Mouse (Mus musculus): ENCODE data around the gene Dnah2. TPM values are rescaled to one million over a fixed set of nuclear protein-coding genes. Genes with fewer than 3 reads are reported as not detected.

Gene Dnah2
- total RNA-seq, 2 experiments from 2014 or later: 3.9 to 4.3 TPM

- peak; percentile 84 to 93 for DNase-seq (ENCODE audit: low spot score in 2 of 2)
Observed at GRCm38 (mm10) chr11:69408541-69409377, 140.2 kb downstream of the Dnah2 start.

GRCm38 (mm10) chr11:69407724-69408004, 141.2 kb downstream of the Dnah2 start:
- DNase-seq (ENCODE audit: low spot score in 2 of 2): no peak

- no peak for DNase-seq (ENCODE audit: low spot score in 2 of 2)
Observed at GRCm38 (mm10) chr11:69406867-69407723, 141.8 kb downstream of the Dnah2 start.

GRCm38 (mm10) chr11:69406282-69406681, 142.6 kb downstream of the Dnah2 start:
- DNase-seq (ENCODE audit: low spot score in 2 of 2): no peak

GRCm38 (mm10) chr11:69405397-69406200, 143.3 kb downstream of the Dnah2 start:
- DNase-seq (ENCODE audit: low spot score in 2 of 2): no peak

GRCm38 (mm10) chr11:69404595-69405396, 144.1 kb downstream of the Dnah2 start:
- DNase-seq (ENCODE audit: low spot score in 2 of 2): no peak

GRCm38 (mm10) chr11:69403691-69404594, 145.0 kb downstream of the Dnah2 start:
- no peak for DNase-seq (ENCODE audit: low spot score in 2 of 2)

- no peak for DNase-seq (ENCODE audit: low spot score in 2 of 2)
Observed at GRCm38 (mm10) chr11:69401987-69402386, 146.9 kb downstream of the Dnah2 start.

- DNase-seq (ENCODE audit: low spot score in 2 of 2): peak; percentile 84 to 94
Observed at GRCm38 (mm10) chr11:69401210-69401637, 147.7 kb downstream of the Dnah2 start.

GRCm38 (mm10) chr11:69400083-69400850, 148.6 kb downstream of the Dnah2 start:
- no peak for DNase-seq (ENCODE audit: low spot score in 2 of 2)

- DNase-seq (ENCODE audit: low spot score in 2 of 2): no peak
Observed at GRCm38 (mm10) chr11:69399201-69400082, 149.5 kb downstream of the Dnah2 start.

- DNase-seq (ENCODE audit: low spot score in 2 of 2): no peak
Observed at GRCm38 (mm10) chr11:69398486-69399200, 150.3 kb downstream of the Dnah2 start.

GRCm38 (mm10) chr11:69398059-69398458, 150.9 kb downstream of the Dnah2 start, which contains the start of gene Tmem88:
Gene Tmem88, minus strand, starts transcription at chr11:69398234.
- DNase-seq (ENCODE audit: low spot score in 2 of 2): no peak

- DNase-seq (ENCODE audit: low spot score in 2 of 2): no peak
Observed at GRCm38 (mm10) chr11:69397581-69398057, 151.3 kb downstream of the Dnah2 start.

GRCm38 (mm10) chr11:69396772-69397171, 152.1 kb downstream of the Dnah2 start:
- DNase-seq (ENCODE audit: low spot score in 2 of 2): no peak

GRCm38 (mm10) chr11:69395634-69396373, 153.1 kb downstream of the Dnah2 start:
- DNase-seq (ENCODE audit: low spot score in 2 of 2): peak; percentile 97 to 98
